Mouse (Mus musculus): Measurements from ENCODE around the gene Fbxo4. TPM values are rescaled to one million over a fixed set of nuclear protein-coding genes. Genes with fewer than 3 reads are reported as not detected.

Fbxo4 gene
- total and polyA plus RNA-seq, 3 experiments: 16.4 to 32.6 (median 20.0) TPM

DNA sequence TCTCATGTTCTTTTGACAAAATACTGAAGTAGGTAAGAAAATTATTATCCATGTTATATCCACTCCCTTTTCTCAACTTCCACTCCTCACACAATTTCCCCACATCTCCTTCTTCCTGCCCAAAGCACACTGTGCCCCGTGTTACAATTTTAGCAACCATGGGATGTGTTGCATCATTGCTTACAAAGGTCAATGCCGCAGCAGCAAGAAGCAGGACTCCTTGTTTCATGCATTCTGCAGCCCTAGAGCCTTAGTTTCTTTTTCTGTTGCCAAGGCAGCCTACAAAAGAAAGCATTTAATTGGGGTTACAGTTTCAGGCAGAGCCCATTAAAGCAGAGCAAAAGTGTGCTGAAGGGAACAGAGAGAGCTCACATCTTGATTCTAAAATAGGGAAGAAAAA is 24.4 kb downstream of the Fbxo4 start:
- DNase-seq (ENCODE audit: extremely low read depth): no peak
- no peak overlapping the region for H3K27ac ChIP-seq (ENCODE audit: insufficient read depth, low read depth)
- H3K4me3 ChIP-seq (replicated peaks in 1 of 3; ENCODE audit: low read depth in 2 of 3, low read length in 2 of 3, poor library complexity in 1 of 3): no peak overlapping the region
- H3K27me3 ChIP-seq (replicated peaks): no peaks in the 10 kb centered on the region
- no peaks in the 10 kb centered on the region for H3K9me3 ChIP-seq (replicated peaks; ENCODE audit: low read length)
- H3K9ac ChIP-seq (ENCODE audit: insufficient read depth, low read depth): no peak overlapping the region
- in situ Hi-C loops (cut with MboI; ENCODE audit: low pct_ligation_motif_present, low pct_unique_long_range_greater_than_20kb, low sequenced_read_pairs) (loop anchor here (5.0 kb wide), 1 partner anchor 87 kb away; no protein-coding TSS in a partner anchor), dilution Hi-C loops (cut with MboI; ENCODE audit: extremely low pct_ligation_motif_present, extremely low pct_unique_long_range_greater_than_20kb, low sequenced_read_pairs) (no loop called here)
- H3K4me2 ChIP-seq (ENCODE audit: insufficient read depth, low read depth, poor library complexity, severe bottlenecking): no peak overlapping the region
- no peak for TF ChIP-seq HCFC1 (IDR thresholded peaks at IDR 0.05; ENCODE audit: low read depth, low read length)
- TF ChIP-seq ZC3H11A (IDR thresholded peaks at IDR 0.05; ENCODE audit: low read depth, low read length): no peak
- no peak for TF ChIP-seq POLR2A (IDR thresholded peaks at IDR 0.05; ENCODE audit: low read depth, low read length)
- no peak for TF ChIP-seq ETS1 (conservative IDR thresholded peaks at IDR 0.05; ENCODE audit: low read depth, low read length)
- TF ChIP-seq ZNF384 (IDR thresholded peaks at IDR 0.05; ENCODE audit: low read depth, low read length): no peak
- no peak for TF ChIP-seq CHD1 (IDR thresholded peaks at IDR 0.05; ENCODE audit: low read depth, low read length)
- TF ChIP-seq MAFK (IDR thresholded peaks at IDR 0.05; ENCODE audit: insufficient replicate concordance, low read length): no peak
- TF ChIP-seq CHD2 (IDR thresholded peaks at IDR 0.05; ENCODE audit: low read length): no peak
- TF ChIP-seq RAD21 (IDR thresholded peaks at IDR 0.05; ENCODE audit: low read depth, low read length): no peak
- TF ChIP-seq BHLHE40 (IDR thresholded peaks at IDR 0.05; ENCODE audit: low read depth, low read length): no peak
- no peak for TF ChIP-seq MAX (IDR thresholded peaks at IDR 0.05; ENCODE audit: low read length)
- no peak for TF ChIP-seq TBP (conservative IDR thresholded peaks at IDR 0.05; ENCODE audit: low read depth, low read length)
- TF ChIP-seq ZKSCAN1 (IDR thresholded peaks at IDR 0.05; ENCODE audit: borderline replicate concordance, low read depth, low read length): no peak
- TF ChIP-seq NRF1 (IDR thresholded peaks at IDR 0.05; ENCODE audit: low read depth, low read length): no peak
- TF ChIP-seq POLR2AphosphoS2 (IDR thresholded peaks at IDR 0.05; ENCODE audit: low read depth, low read length): no peak
- TF ChIP-seq USF2 (conservative IDR thresholded peaks at IDR 0.05; ENCODE audit: low read depth, low read length): no peak
- no peak for TF ChIP-seq JUND (conservative IDR thresholded peaks at IDR 0.05; ENCODE audit: low read depth, low read length)
- TF ChIP-seq MAZ (IDR thresholded peaks at IDR 0.05; ENCODE audit: low read depth, low read length): no peak
- H3K36me3 ChIP-seq (replicated peaks in 1 of 2; ENCODE audit: control insufficient read depth in 1 of 2, insufficient read depth in 1 of 2, low read length in 1 of 2): no peaks in the 10 kb centered on the region
- no peaks in the 10 kb centered on the region for H3K4me1 ChIP-seq (ENCODE audit: control insufficient read depth in 1 of 2, insufficient read depth in 2 of 2)
- H3K79me2 ChIP-seq (replicated peaks; ENCODE audit: control insufficient read depth, extremely low read depth, insufficient read depth, poor library complexity, severe bottlenecking): no peaks in the 10 kb centered on the region

GRCm38 (mm10) chr15:3938132-3938531 is 41.2 kb downstream of the Fbxo4 start:
- no peak overlapping the region for H3K4me2 ChIP-seq (ENCODE audit: insufficient read depth, low read depth, poor library complexity, severe bottlenecking)
- no peaks in the 10 kb centered on the region for H3K36me3 ChIP-seq (replicated peaks in 1 of 2; ENCODE audit: control insufficient read depth in 1 of 2, insufficient read depth in 1 of 2, low read length in 1 of 2)
- TF ChIP-seq RAD21 (IDR thresholded peaks at IDR 0.05; ENCODE audit: low read depth, low read length): peak; percentile 30
- TF ChIP-seq GABPA (IDR thresholded peaks at IDR 0.05; ENCODE audit: insufficient replicate concordance, low read depth, low read length): no peak
- no peak for TF ChIP-seq UBTF (IDR thresholded peaks at IDR 0.05; ENCODE audit: low read depth, low read length)
- peak in 1 of 2 experiments; percentile 52; a peak in 3 of 4 replicates for TF ChIP-seq CTCF (conservative IDR thresholded peaks at IDR 0.05 in 1 of 2, IDR thresholded peaks at IDR 0.05 in 1 of 2; ENCODE audit: low read depth in 2 of 2, low read length in 2 of 2)
- peak; percentile 44; the same call in 1 of the 2 replicates for TF ChIP-seq SMC3 (IDR thresholded peaks at IDR 0.05; ENCODE audit: low read depth, low read length)
- no peak for TF ChIP-seq MAX (IDR thresholded peaks at IDR 0.05; ENCODE audit: low read length)
- no peak for TF ChIP-seq JUND (conservative IDR thresholded peaks at IDR 0.05; ENCODE audit: low read depth, low read length)
- H3K27ac ChIP-seq (ENCODE audit: insufficient read depth, low read depth): no peak overlapping the region
- no peaks in the 10 kb centered on the region for H3K79me2 ChIP-seq (replicated peaks; ENCODE audit: control insufficient read depth, extremely low read depth, insufficient read depth, poor library complexity, severe bottlenecking)
- H3K27me3 ChIP-seq (replicated peaks): no peaks in the 10 kb centered on the region
- H3K4me3 ChIP-seq (replicated peaks in 1 of 3; ENCODE audit: low read depth in 2 of 3, low read length in 2 of 3, poor library complexity in 1 of 3): no peak overlapping the region
- in situ Hi-C loops (cut with MboI; ENCODE audit: low pct_ligation_motif_present, low pct_unique_long_range_greater_than_20kb, low sequenced_read_pairs): no loop called here
- no peaks in the 10 kb centered on the region for H3K9me3 ChIP-seq (replicated peaks; ENCODE audit: low read length)
- DNase-seq (ENCODE audit: extremely low read depth): peak; percentile 11
- dilution Hi-C loops (cut with MboI; ENCODE audit: extremely low pct_ligation_motif_present, extremely low pct_unique_long_range_greater_than_20kb, low sequenced_read_pairs): no loop called here
- H3K4me1 ChIP-seq (ENCODE audit: control insufficient read depth in 1 of 2, insufficient read depth in 2 of 2): no peaks in the 10 kb centered on the region
- no peak overlapping the region for H3K9ac ChIP-seq (ENCODE audit: insufficient read depth, low read depth)

Data from CH12.LX (cell line).